Mouse (Mus musculus) lung, embryonic 16.5 days (tissue): ENCODE data around the gene Hist1h4d. TPM values are rescaled to one million over a fixed set of nuclear protein-coding genes. Genes with fewer than 3 reads are reported as not detected.
"Not testable (repeated sequence)": the region's sequence is repeated elsewhere in the genome, so short reads cannot be mapped to it uniquely, and the experiment has no call there.

Source experiments
- ATAC-seq: fragments of 200-750 bp; cut with Nextera tagmentation; 2 replicates; pipeline ENCODE4 v1.8.0; 2017; ENCODE audit warnings: low read depth, mild to moderate bottlenecking, moderate library complexity
- H3K27ac ChIP-seq: fragments of 300-500 bp; sonication (generic); 2 replicates; pipeline ENCODE4 v1.5.1; 2014; ENCODE audit warnings: mild to moderate bottlenecking, control low read depth, low read length
- H3K27me3 ChIP-seq: fragments of 300-500 bp; sonication (generic); 2 replicates; pipeline ENCODE4 v1.6.1; 2014; ENCODE audit warnings: low read depth, low read length, mixed read lengths; ENCODE audit not compliant: control insufficient read depth, insufficient read depth
- H3K36me3 ChIP-seq: fragments of 300-500 bp; sonication (generic); 2 replicates; pipeline ENCODE4 v1.6.1; 2014; ENCODE audit warnings: low read length; ENCODE audit not compliant: control insufficient read depth, insufficient read depth
- H3K4me1 ChIP-seq: fragments of 300-500 bp; sonication (generic); replicated peaks from 2 replicates; pipeline ENCODE4 v1.6.1; 2014; ENCODE audit warnings: low read length, mixed read lengths; ENCODE audit not compliant: control insufficient read depth, insufficient read depth
- H3K4me2 ChIP-seq: fragments of 300-500 bp; sonication (generic); 2 replicates; pipeline ENCODE4 v1.6.1; 2014; ENCODE audit warnings: low read depth, low read length, control low read depth
- H3K4me3 ChIP-seq: fragments of 300-500 bp; sonication (generic); 2 replicates; pipeline ENCODE4 v1.5.1; 2014; ENCODE audit warnings: mild to moderate bottlenecking, low read length, control low read depth
- H3K9ac ChIP-seq: fragments of 300-500 bp; sonication (generic); 2 replicates; pipeline ENCODE4 v1.6.1; 2014; ENCODE audit warnings: low read length, control low read depth
- H3K9me3 ChIP-seq: fragments of 300-500 bp; sonication (generic); 2 replicates; pipeline ENCODE4 v1.6.1; 2016; ENCODE audit warnings: low read length; ENCODE audit not compliant: control insufficient read depth
- WGBS: fragments of 180-500 bp; shearing (Covaris S2); extraction: QIAGEN DNeasy Blood & Tissue Kit; methylation state at CpG from one replicate; pipeline ENCODE4 v1.1.7; 2014; 5-methylcytosine and 5-hydroxymethylcytosine counted together
- polyA plus RNA-seq: library from polyadenylated mRNA; unstranded; fragments of >200 nt; fragmentation: Nextera tagmentation; extraction: Ambion mirVana; gene quantifications from 2 replicates; pipeline ENCODE4 v1.2.1, GENCODE M21; 2015

The Hist1h4d gene
- polyA plus RNA-seq, 1 experiment from 2014 or later, result 130 TPM

GRCm38 (mm10) chr13:23538249-23538648, 43.1 kb upstream of the Hist1h4d start:
- WGBS, result 78% methylated on average over 5 of the region's 5 CpGs
- Histone ChIP-seq H3K9ac (no peak overlapping the region), H3K4me3 (no peak overlapping the region), H3K9me3 (no peaks in the 10 kb centered on the region), H3K4me1 (peaks cover 12% of the 10 kb centered on the region), H3K4me2 (no peak overlapping the region), H3K27ac (no peak overlapping the region), H3K36me3 (no peaks in the 10 kb centered on the region), H3K27me3 (no peaks in the 10 kb centered on the region)
- ATAC-seq, result no peak

DNA sequence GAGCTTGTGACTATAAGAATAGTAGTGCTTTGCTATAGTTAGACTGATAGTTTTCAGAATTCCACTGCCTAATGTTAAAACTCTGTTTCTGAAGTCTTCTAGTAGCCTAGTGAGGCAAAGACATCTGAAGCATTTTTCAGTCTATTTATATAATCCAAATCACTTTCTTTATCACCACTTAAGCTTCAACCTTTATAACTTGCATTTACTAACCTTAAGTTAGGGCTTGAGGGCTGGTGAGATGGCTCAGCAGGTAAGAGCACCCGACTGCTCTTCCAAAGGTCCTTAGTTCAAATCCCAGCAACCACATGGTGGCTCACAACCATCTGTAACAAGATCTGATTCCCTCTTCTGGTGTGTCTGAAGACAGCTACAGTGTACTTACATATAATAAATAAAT, 41.6 kb upstream of the Hist1h4d start:
- H3K4me1 ChIP-seq, result peaks cover 12% of the 10 kb centered on the region
- not testable (repeated sequence) for H3K27me3 ChIP-seq, ATAC-seq, H3K9ac ChIP-seq, H3K27ac ChIP-seq, H3K36me3 ChIP-seq, H3K9me3 ChIP-seq, H3K4me3 ChIP-seq, H3K4me2 ChIP-seq
- 58% methylated on average over 1 of the region's 1 CpGs for WGBS

- no peak overlapping the region for H3K4me3 ChIP-seq
- H3K27ac ChIP-seq, result no peak overlapping the region
- WGBS, result 78% methylated on average over 3 of the region's 3 CpGs
- no peak for ATAC-seq
- peaks cover 9% of the 10 kb centered on the region for H3K4me1 ChIP-seq
- H3K36me3 ChIP-seq, result no peaks in the 10 kb centered on the region
- H3K4me2 ChIP-seq, result no peak overlapping the region
- no peaks in the 10 kb centered on the region for H3K9me3 ChIP-seq
- H3K27me3 ChIP-seq, result no peaks in the 10 kb centered on the region
- no peak overlapping the region for H3K9ac ChIP-seq
These were observed 39.9 kb upstream of the Hist1h4d start for GRCm38 (mm10) chr13:23541497-23541896.

GRCm38 (mm10) chr13:23542225-23542980, 39.0 kb upstream of the Hist1h4d start:
- Histone ChIP-seq H3K4me2 (peak overlapping the region; percentile 67), H3K9ac (peak overlapping the region; percentile 70), H3K27ac (peak overlapping the region; percentile 88), H3K4me3 (peak overlapping the region; percentile 54)
- H3K27me3 ChIP-seq, H3K4me1 ChIP-seq, ATAC-seq, H3K9me3 ChIP-seq, H3K36me3 ChIP-seq: not testable (repeated sequence)
- 3% methylated on average over 3 of the region's 3 CpGs for WGBS

- H3K9me3 ChIP-seq, H3K36me3 ChIP-seq, H3K4me1 ChIP-seq, H3K27me3 ChIP-seq: not testable (repeated sequence)
- peak; percentile 95 for ATAC-seq
- under 1% methylated on average over 22 of the region's 42 CpGs for WGBS
- Histone ChIP-seq H3K4me3 (peak within 1 kb of the TSS; percentile 54), H3K4me2 (peak within 1 kb of the TSS; percentile 77), H3K27ac (peak within 1 kb of the TSS; percentile 97), H3K9ac (peak within 1 kb of the TSS; percentile 70)
These were observed 38.3 kb upstream of the Hist1h4d start, which contains the start of gene Hist1h2bh for GRCm38 (mm10) chr13:23542999-23543607. Gene Hist1h2bh (minus strand): TSS chr13:23543392.

DNA sequence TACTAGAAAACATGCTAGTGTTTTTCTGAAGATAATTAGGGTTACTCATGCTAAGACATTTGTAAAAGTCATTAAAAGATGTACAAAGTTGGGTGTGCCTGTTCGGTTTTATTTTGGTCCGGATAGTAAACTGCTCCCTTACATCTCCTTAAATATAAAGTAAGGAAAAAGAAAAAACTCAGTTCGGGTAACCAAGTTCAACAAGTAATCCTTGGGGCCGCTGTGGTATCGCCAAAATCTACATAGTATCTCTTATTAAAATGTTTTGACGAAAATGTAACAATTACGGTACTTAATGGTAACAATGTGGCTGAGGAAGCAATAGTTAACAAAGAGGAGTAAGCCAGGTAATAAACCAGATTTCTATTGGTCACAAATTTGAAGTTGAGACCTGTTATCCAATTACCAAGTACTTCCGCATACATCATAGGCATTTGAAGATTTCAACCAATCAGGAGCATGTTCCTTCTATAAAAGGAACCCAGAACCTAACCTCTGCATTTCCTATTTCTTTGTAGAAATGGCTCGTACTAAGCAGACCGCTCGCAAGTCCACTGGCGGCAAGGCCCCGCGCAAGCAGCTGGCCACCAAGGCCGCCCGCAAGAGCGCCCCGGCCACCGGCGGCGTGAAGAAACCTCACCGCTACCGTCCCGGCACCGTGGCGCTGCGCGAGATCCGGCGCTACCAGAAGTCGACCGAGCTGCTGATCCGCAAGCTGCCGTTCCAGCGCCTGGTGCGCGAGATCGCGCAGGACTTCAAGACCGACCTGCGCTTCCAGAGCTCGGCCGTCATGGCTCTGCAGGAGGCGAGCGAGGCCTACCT, 37.2 kb upstream of the Hist1h4d start, which contains the start of gene Hist1h3f:
Hist1h3f (plus strand) TSS at position 88 of the 822 bp plus-strand sequence.
- H3K27me3 ChIP-seq, result no peaks in the 10 kb centered on the region
- no peaks in the 10 kb centered on the region for H3K4me1 ChIP-seq
- peak within 1 kb of the TSS; percentile 54 for H3K4me3 ChIP-seq
- WGBS, result under 1% methylated on average over 22 of the region's 45 CpGs
- H3K9me3 ChIP-seq, result no peaks in the 10 kb centered on the region
- H3K4me2 ChIP-seq, result peak within 1 kb of the TSS; percentile 77
- no peaks in the 10 kb centered on the region for H3K36me3 ChIP-seq
- peak within 1 kb of the TSS; percentile 97 for H3K27ac ChIP-seq
- peak; percentile 93 for ATAC-seq
- H3K9ac ChIP-seq, result peak within 1 kb of the TSS; percentile 70

GRCm38 (mm10) chr13:23544787-23545120, 36.6 kb upstream of the Hist1h4d start:
- not testable (repeated sequence) for H3K27me3 ChIP-seq, H3K9me3 ChIP-seq, H3K36me3 ChIP-seq, H3K4me1 ChIP-seq, ATAC-seq
- Histone ChIP-seq H3K4me3 (peak overlapping the region; percentile 52), H3K9ac (peak overlapping the region; percentile 63), H3K4me2 (peak overlapping the region; percentile 43), H3K27ac (peak overlapping the region; percentile 90; the same call in 1 of the 2 replicates)
- WGBS, result 0% methylated on average over 12 of the region's 14 CpGs

GRCm38 (mm10) chr13:23546694-23547093, 34.7 kb upstream of the Hist1h4d start:
- Histone ChIP-seq H3K9ac (no peak overlapping the region), H3K27me3 (no peaks in the 10 kb centered on the region), H3K4me3 (no peak overlapping the region), H3K36me3 (no peaks in the 10 kb centered on the region), H3K9me3 (no peaks in the 10 kb centered on the region), H3K4me1 (peaks cover 5% of the 10 kb centered on the region; the same call in 1 of the 2 replicates), H3K27ac (no peak overlapping the region), H3K4me2 (no peak overlapping the region)
- ATAC-seq, result no peak
- 52% methylated on average over 5 of the region's 5 CpGs for WGBS

DNA sequence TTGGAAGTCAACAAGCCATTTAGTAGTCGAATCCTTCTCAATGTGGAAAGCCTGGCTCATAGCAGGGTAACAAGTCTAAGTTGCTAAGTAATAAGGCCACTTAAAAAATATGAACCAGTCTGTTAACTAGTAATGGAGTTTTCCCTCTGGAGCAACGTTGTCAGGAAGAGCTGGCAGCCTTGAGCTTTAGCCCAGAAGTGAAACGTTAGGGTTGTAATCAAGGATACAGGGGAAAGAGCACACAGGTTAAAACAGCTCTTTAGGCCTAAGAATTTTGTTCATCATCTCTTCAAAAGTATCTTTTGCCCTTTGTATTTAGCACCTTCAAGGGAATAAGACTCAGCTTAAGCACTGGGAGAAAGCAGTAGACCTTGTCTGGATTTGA, 30.6 kb upstream of the Hist1h4d start:
- WGBS, result 6% methylated on average over 3 of the region's 3 CpGs
- Histone ChIP-seq H3K36me3 (no peaks in the 10 kb centered on the region), H3K27me3 (no peaks in the 10 kb centered on the region), H3K27ac (peak overlapping the region; percentile 88), H3K4me1 (peaks cover 12% of the 10 kb centered on the region), H3K4me3 (peak overlapping the region; percentile 53), H3K9ac (peak overlapping the region; percentile 71), H3K4me2 (peak overlapping the region; percentile 64), H3K9me3 (no peaks in the 10 kb centered on the region)
- ATAC-seq, result no peak
